Mouse (Mus musculus): Measurements from ENCODE around the gene Cxcl2. TPM values are rescaled to one million over a fixed set of nuclear protein-coding genes. Genes with fewer than 3 reads are reported as not detected.

The Cxcl2 gene
- total RNA-seq (2023): under 1 TPM in 1 of 2 experiments, not detected in 1; 0.29 TPM

GRCm38 (mm10) chr5:90903339-90904020, at the start of gene Cxcl2:
Cxcl2 (plus strand) TSS chr5:90903871.

GRCm38 (mm10) chr5:90890519-90891463, 12.9 kb upstream of the Cxcl2 start, which contains the start of gene Cxcl1:
Cxcl1 (plus strand) TSS chr5:90891241.

GRCm38 (mm10) chr5:90930971-90931851, 27.5 kb downstream of the Cxcl2 start, which contains the start of gene Mthfd2l:
Mthfd2l (plus strand) TSS chr5:90931117.

Other genes with a start within 250 kb of the Cxcl2 start
- not detected for gene Cxcl5, start 144.5 kb upstream of the Cxcl2 start, total RNA-seq (2023)
- under 1 TPM; 0.52 to 0.53 TPM for gene Ppbp, start 135.4 kb upstream of the Cxcl2 start, total RNA-seq (2023)
- gene Pf4, start 131.4 kb upstream of the Cxcl2 start, total RNA-seq (2023): not detected
- not detected for gene Cxcl3, start 117.8 kb upstream of the Cxcl2 start, total RNA-seq (2023)
- gene Cxcl15, start 109.3 kb upstream of the Cxcl2 start, total RNA-seq (2023): not detected
- not detected for gene Cxcl1, start 12.6 kb upstream of the Cxcl2 start, total RNA-seq (2023)
- 1 to 10 TPM; 1.7 to 1.9 TPM for gene Mthfd2l, start 27.2 kb downstream of the Cxcl2 start, total RNA-seq (2023)
- not detected for gene Epgn, start 123.6 kb downstream of the Cxcl2 start, total RNA-seq (2023)
- not detected for gene Ereg, start 170.8 kb downstream of the Cxcl2 start, total RNA-seq (2023)
- gene Areg, start 235.7 kb downstream of the Cxcl2 start, total RNA-seq (2023): 1 to 10 TPM in 1 of 2 experiments, under 1 TPM in 1; 0.61 to 1.2 TPM

Measured in B cell, adult 67 days (primary cell).